Mouse (Mus musculus) cerebellum, postnatal 10 days (tissue): ENCODE measurements around the gene Gm42372.
A peak's percentile ranks its signal among the peaks of the same experiment; 100 is the strongest.

ENCODE experiments used
- DNase-seq, 2 experiments: peaks; one replicate each; pipeline ENCODE4 v3.0.0; 2021; ENCODE audit warnings: mixed read lengths in 2 of 2

Gene Gm42372

DNA sequence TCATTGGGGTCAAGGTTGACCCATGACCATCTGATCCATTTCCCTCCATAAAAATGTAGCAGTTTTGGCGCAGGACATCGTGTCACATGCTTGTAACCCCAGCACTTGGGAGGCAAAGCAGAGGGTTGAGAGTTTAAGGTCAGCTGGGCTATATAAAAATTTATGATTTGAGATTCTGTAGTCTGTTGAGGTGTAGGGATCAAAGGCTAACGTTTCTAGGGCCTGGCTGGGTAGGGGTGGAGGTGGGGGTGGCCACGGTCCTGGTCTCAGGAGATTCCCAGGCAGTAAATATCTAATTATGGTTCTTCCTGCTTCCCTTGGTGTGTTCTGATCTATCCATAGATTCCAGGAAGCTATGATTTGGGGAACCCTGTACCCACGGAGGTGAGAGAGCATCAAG is 21.2 kb upstream of the Gm42372 start:
- no peak for DNase-seq

GRCm38 (mm10) chr7:16968414-16968813 is 14.5 kb upstream of the Gm42372 start:
- no peak for DNase-seq

GRCm38 (mm10) chr7:16971160-16971559 is 11.7 kb upstream of the Gm42372 start:
- no peak for DNase-seq

GRCm38 (mm10) chr7:16974018-16974417 is 8.9 kb upstream of the Gm42372 start:
- DNase-seq, result peak; percentile 62 to 71

- DNase-seq, result no peak
Measured at GRCm38 (mm10) chr7:16976298-16976697, 6.6 kb upstream of the Gm42372 start.

DNA sequence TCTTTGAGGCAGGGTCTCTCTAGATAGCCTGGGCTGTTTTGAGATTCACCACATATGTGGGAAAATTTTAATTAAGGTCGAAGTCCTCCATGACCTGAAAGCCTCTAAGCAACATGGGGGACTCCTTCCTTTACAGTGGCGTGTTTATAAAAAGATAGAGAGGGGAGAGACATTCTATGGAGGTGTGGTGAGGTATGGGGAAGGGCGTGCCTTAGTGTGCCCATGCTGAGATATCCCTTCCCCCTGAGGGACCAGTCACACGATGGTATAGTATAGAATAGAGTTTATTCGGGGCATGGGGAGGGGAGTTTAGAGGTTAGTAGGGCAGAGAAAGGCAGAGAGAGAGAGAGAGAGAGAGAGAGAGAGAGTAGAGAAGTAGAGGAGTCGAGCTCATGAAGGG is 4.7 kb upstream of the Gm42372 start:
- no peak for DNase-seq

DNA sequence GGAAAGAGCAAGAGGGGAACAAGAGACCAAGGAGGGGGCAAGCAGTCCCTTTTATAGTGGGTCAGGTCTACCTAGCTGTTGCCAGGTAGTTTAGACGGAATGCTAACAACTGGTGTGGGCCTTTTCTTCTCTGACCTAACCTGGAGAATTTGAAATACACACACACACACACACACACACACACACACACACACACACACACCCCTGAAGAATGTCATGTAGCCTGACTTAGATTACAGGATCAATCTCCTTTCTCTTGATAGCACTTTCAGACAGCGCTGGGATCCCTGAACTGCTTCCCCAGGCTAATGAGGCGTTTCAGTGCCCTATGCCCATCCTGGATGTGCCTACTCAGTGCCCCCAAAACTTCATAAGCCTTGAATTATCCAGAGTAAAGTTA is 4.3 kb upstream of the Gm42372 start:
- no peak for DNase-seq

DNA sequence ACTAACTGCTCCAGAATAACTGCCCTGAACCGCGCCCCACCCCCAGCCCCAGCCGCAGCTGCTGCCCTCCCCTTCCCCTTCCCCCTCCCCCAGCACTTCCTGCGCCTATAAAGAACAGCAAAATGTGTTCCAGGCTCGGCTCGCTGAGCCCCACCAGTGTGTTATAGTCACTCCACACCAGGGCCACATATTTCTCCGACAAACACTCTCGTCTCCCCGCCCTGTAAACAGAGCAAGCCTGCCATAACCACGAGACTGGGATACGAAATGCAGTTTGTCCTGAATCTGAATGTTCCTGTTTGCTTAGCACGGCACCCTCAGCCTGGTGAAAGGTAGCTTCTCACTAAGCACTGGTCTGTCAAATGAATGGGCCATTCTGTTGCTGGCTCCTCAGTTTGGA is 2.5 kb upstream of the Gm42372 start:
- DNase-seq, result peak; percentile 76 to 77

- no peak for DNase-seq
Measured at GRCm38 (mm10) chr7:16987541-16988149, 4.8 kb downstream of the Gm42372 start.

DNA sequence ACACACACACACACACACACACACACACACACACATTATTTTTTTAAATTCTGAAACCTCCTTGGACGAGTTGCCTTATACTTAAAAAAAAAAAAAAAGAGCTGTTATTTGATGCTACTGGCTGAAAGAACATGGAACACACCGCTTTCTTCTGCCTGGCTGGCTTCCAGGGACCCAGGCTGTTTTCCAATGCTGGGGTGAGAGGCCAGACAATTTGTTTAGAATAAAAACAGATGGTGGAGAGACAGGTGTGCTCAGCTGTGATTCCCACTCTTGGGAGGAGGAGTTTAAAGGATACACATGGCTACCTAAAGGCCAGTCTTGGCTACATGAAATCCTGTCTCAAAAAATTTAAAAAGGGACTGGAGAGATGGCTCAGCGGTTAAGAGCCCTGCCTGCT is 5.5 kb downstream of the Gm42372 start:
- DNase-seq, result peak; percentile 76 to 79

DNA sequence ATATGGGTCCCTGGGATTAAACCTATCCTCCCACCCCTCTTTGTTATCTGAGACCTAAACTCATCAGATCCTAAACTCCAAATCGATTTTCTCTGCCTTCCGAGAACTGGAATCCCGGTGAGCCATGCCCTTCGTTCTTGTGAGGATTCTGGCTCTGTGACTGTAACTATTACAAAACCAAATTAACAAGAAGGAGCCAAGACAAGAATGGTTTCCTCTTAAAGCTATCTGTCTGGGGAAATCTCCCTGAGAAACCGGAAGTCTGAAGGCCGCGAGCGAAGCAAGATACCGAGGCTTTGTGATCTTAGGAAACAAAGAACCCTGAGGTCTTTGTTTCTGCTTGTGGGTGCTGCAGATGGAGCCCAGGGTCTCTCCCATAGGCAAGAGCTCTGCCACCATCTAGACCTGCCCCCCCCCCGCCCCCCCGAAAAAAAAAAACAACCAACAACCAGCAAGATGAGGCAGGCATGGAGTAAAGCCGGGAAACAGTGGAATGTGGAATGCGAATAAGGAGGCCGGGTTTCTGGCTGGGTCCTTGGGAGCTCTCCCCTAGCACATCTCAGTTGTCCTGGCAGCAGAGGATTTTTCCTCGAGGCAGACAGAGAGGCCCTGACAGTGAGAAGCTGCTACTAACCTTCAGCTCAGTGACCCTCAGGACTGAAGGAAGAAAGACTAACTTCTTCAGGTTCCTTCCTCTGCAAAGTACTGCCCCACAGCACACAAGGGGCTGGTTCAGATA is 7.3 kb downstream of the Gm42372 start:
- DNase-seq, result no peak

- DNase-seq, result no peak
Measured at GRCm38 (mm10) chr7:16991681-16992450, 9.0 kb downstream of the Gm42372 start.

DNA sequence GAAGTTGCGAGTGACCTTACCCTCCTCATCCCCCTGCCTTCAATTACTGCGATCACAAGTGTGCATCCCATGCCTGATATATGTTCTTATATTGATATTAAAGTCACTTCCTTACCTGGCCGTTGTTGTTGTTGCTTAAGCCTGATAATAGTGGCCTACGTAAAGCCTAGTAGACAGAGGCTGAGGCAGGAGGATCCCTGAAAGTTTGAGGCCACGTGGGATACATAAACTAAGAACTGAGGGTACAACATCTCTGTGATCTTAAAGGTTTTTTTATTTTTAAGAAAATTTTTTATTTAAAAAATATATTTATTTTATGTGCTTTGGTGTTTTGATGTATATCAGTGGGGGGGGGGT is 9.5 kb downstream of the Gm42372 start, which contains the start of gene Ccdc8:
Ccdc8 (plus strand) TSS at position 258 of the 357 bp plus-strand sequence.
- no peak for DNase-seq

DNA sequence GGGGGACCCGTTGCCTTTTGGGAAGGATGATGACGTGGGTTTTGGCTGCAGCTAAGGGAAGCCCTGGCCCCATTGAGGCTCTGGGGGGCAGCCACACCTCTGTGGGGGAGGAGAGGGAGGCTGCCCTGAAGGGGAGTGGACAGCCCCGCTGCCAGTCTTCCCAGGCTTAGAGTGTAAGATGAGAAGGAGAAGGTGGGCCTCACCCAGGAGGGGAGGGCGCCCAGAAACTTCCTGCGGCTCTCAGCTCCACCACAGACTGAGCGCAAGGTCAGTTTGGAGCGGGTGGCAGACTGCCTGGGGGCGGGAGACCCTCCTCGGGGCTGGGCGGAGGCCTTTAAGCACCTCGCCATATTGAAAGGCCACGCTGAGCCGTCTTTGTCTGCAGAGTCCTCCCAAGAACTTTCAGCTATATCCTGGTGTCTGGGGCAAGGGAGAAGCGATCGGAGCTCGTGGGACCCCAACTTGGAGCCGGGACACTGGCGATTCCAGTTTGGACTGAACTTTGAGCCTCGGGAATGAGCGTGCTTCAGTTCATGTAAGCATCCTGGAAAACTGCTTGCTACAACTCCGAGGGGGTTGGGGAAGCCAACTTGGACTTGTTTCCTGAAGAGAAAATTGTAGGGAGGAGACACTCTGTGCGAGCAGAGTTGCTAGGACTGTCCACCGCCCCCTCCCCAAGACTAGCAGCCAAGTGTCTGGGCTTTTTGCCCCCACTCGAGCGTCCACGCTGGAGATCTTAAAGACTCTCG is 10.9 kb downstream of the Gm42372 start:
- peak; percentile 42 to 67 for DNase-seq

DNA sequence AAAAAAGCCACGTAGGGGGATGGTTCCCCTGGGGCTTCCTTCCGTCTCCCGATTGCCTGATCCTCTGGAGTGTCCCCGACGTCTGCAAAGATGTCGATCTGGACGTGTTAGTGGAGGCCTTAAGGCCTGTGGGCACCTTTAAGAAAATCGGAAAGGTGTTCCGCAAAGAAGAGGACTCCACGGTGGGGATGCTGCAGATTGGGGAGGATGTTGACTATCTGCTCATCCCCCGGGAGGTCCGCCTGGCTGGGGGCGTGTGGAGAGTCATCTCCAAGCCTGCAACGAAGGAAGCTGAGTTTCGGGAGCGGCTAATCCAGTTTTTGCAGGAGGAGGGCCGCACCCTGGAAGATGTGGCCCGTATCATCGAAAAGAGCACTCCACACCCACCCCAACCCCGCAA is 11.5 kb downstream of the Gm42372 start:
- no peak for DNase-seq

DNA sequence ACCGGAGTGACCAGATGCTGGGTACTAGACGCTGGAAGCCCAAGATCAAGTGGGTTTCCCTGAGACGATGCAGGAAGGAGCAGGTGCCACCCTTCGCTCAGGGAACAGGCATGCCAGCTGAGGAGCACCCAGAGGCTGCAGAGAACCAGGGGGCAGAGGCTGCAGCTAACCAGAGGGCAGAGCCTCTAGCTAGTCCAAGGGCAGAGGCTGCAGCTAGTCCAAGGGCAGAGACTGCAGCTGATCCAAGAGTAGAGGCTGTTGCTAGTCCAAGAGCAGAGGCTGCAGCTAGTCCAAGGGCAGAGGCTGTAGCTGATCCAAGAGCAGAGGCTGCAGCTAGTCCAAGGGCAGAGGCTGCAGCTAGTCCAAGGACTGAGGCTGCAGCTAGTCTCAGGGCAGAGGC is 12.5 kb downstream of the Gm42372 start:
- no peak for DNase-seq

DNA sequence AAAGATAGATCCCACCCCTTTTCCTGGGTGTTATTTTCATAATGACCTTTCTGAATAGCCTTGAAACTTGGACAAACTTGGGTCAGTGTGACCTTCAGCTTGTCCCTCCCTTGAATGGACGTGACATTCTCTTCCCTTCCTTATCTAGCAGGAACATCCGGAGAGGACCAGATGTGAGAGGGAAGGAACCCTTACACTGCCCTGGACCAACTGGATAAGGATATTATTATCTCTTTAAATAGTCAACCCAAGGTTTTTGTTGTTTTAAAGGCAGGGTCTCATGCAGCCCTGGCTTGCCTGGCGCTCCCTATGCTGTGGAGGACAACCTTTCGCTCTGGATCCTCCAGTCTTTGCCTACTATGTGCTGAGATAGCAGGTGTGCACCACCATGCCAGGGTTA is 16.3 kb downstream of the Gm42372 start:
- no peak for DNase-seq

DNA sequence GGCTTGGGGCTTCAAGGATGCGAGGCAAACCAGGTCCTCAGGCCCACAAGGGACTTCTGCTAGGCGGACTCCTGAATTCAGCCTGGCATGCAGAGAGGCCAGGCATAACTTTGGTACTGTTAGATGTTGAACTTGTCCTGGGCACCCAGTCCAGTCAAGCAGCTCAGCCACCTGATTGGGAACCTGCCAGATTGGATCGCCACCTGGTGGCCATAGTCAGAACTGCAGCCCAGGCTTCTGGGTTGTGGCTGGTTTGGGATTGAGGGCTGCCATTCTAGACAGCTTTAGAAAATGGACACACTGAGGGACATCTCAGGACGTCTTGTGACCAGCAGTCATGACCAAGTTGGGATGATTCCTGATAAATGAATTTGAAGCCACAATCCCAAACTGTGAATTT is 16.8 kb downstream of the Gm42372 start:
- peak; percentile 94 to 96 for DNase-seq

- DNase-seq, result peak; percentile 95 to 97
Measured at GRCm38 (mm10) chr7:17002375-17003195, 19.7 kb downstream of the Gm42372 start.

DNA sequence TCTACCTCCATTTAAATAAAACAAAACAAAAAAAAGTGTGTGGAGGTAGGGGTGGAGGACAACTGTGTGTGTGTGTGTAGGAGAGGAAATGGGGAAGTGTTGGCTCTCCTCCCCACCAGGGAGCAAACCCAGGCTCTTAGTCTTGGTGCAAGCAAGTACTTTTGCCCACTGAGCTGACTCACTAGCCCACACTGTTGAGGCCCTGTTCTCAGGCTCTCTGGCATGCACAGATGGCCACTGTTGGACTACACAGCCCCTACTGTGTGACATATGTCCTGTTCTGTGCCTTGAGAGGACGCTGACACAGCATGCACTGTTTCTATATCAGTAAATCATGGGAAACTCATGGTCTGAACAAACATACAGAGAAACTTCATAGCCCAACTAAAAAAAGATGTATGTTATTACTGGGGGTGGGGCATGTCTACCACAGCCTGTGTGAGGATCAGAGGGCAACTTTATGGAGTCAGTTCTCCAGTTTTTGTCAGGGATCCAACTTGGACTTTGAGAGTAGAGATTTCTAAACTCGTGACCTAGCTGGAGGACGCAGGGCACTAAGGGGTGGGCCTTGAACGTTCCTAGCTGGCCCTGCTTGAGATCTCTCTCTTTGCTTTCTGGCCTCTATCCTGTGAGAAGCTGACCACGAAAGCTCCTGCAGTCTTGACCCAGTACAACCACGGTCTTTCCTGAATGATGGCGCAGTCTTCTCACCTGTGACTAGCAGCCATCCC is 20.5 kb downstream of the Gm42372 start:
- DNase-seq, result peak; percentile 65 to 80

GRCm38 (mm10) chr7:17004716-17005115 is 21.8 kb downstream of the Gm42372 start:
- DNase-seq, result peak; percentile 55 to 60
